Mouse (Mus musculus): ENCODE results near the gene Arvcf.

DNA sequence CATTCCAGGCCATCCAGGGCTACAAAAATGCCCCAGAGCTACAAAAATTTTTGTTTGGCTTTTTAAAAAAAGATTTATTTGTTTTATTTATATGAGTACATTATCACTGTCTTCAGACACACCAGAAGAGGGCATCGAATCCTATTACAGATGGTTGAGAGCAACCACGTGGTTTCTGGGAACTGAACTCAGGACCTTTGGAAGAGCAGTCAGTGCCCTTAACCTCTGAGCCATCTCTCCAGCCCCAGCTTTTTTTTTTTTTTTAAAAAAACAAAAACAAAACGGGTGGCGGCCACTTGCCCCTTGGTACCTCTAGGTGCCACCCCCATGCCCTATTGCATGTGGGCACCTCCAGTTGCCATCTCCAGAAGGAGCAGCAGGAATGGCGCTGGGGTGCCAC lies 69.5 kb downstream of the Arvcf start:
- no peak for TF ChIP-seq CTCF (IDR thresholded peaks at IDR 0.05; ENCODE audit: insufficient read depth, low read length)
- no peak for TF ChIP-seq POLR2A (IDR thresholded peaks at IDR 0.05; ENCODE audit: borderline replicate concordance, extremely low read depth, low read depth, low read length)

All from lung, adult 2 months (tissue).